Mouse (Mus musculus) G1E (cell line): Measurements from ENCODE around the gene Abo. TPM values are rescaled to one million over a fixed set of nuclear protein-coding genes. Genes with fewer than 3 reads are reported as not detected.
A peak's percentile ranks its signal among the peaks of the same experiment; 100 is the strongest.

ENCODE experiments used
- ATAC-seq: 2 replicates; pipeline ENCODE4 v1.8.0; 2016; ENCODE audit warnings: mild to moderate bottlenecking; ENCODE audit not compliant: insufficient number of reproducible peaks, poor library complexity, low FRiP score, severe bottlenecking; ENCODE audit errors: extremely low read depth
- DNase-seq: peaks from one replicate; pipeline ENCODE4 v3.0.0; 2012; ENCODE audit warnings: low spot score
- H3K27me3 ChIP-seq: 2 replicates; pipeline ENCODE4 v1.6.1; 2012; ENCODE audit warnings: mild to moderate bottlenecking, low read length, inconsistent platforms; ENCODE audit not compliant: insufficient read depth
- H3K36me3 ChIP-seq: replicated peaks from 2 replicates; pipeline ENCODE3; 2012; ENCODE audit warnings: mild to moderate bottlenecking, inconsistent platforms
- H3K4me1 ChIP-seq: 2 replicates; pipeline ENCODE4 v1.6.1; 2012; ENCODE audit warnings: low read depth, low read length, inconsistent platforms, mixed read lengths; ENCODE audit not compliant: insufficient read depth
- H3K4me3 ChIP-seq: 2 replicates; pipeline ENCODE4 v1.5.1; 2012; ENCODE audit warnings: low read depth, mild to moderate bottlenecking, inconsistent platforms, low read length, moderate library complexity, mixed read lengths
- H3K9me3 ChIP-seq: replicated peaks from 2 replicates; pipeline ENCODE4 v1.6.1; 2012; ENCODE audit warnings: inconsistent platforms
- CTCF ChIP-seq: IDR thresholded peaks from 2 replicates; pipeline ENCODE4 v1.5.1; 2012; ENCODE audit warnings: low read depth, low read length, inconsistent platforms, mixed read lengths
- GATA1 ChIP-seq: IDR thresholded peaks from 2 replicates; pipeline ENCODE4 v1.6.1; 2012; ENCODE audit warnings: borderline replicate concordance, low read length, inconsistent platforms, mixed read lengths
- GATA2 ChIP-seq: IDR thresholded peaks from 2 replicates; pipeline ENCODE4 v1.6.1; 2012; ENCODE audit warnings: low read depth, low read length, inconsistent platforms, borderline replicate concordance
- POLR2AphosphoS5 ChIP-seq: IDR thresholded peaks from 2 replicates; pipeline ENCODE4 v1.6.1; 2012; ENCODE audit warnings: low read depth, low read length, inconsistent platforms; ENCODE audit not compliant: insufficient replicate concordance
- TAL1 ChIP-seq: conservative IDR thresholded peaks from 2 replicates; pipeline ENCODE4 v1.6.1; 2012; ENCODE audit warnings: low read depth, low read length, inconsistent platforms, mixed read lengths
- polyA plus RNA-seq: library from polyadenylated mRNA; stranded (reverse); fragments of >175 nt; gene quantifications from 2 replicates; pipeline ENCODE4 v1.2.3, GENCODE M21; 2012
- total RNA-seq, 2 experiments: library from RNA; stranded (forward) in 1 of 2; stranded (reverse) in 1 of 2; fragments of 200-1000 nt in 1 of 2; fragments of >200 nt in 1 of 2; fragmentation: Nextera tagmentation in 1 of 2; gene quantifications; 2 replicates each; pipeline ENCODE4 v1.2.3; 2014 to 2017

The Abo gene
- total RNA-seq (2014; fragmentation: Nextera tagmentation): not detected in 2 replicates
- 0.05 TPM in 1 of 2 replicates, not detected in the other for total RNA-seq (2017)
- polyA plus RNA-seq: not detected in 2 replicates

DNA sequence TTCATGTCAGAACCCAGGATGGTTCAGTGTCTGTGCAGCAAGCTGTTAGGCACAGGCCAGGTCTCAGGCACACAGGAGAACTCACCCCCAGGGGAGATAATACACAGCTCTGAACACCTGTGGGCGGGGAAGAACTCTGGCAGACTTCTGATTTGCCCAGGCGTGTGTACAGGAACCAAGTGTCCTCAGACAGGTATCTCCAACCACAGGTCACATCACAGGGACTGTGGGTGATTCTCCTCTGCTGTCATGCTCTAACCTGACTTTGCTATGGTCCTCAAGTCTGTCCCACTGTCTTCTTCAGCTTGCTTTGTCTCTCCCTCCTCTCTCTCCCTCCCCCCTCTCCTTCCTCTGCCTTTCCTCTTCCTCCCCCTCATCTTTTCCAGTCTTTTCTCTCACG, at the start of gene Abo:
TSS of gene Abo (minus strand) at position 101 of the 400 bp plus-strand sequence.
- Histone ChIP-seq H3K27me3 (peaks cover 21% of the 10 kb centered on the region), H3K36me3 (no peaks in the 10 kb centered on the region), H3K4me1 (no peaks in the 10 kb centered on the region), H3K9me3 (no peaks in the 10 kb centered on the region), H3K4me3 (no peak within 1 kb of the TSS; the same call in 1 of the 2 replicates)
- DNase-seq (no peak), ATAC-seq (no peak)
- no peak for TF ChIP-seq POLR2AphosphoS5
- no peak for TF ChIP-seq GATA2
- TF ChIP-seq TAL1: no peak
- no peak for TF ChIP-seq CTCF
- no peak for TF ChIP-seq GATA1

DNA sequence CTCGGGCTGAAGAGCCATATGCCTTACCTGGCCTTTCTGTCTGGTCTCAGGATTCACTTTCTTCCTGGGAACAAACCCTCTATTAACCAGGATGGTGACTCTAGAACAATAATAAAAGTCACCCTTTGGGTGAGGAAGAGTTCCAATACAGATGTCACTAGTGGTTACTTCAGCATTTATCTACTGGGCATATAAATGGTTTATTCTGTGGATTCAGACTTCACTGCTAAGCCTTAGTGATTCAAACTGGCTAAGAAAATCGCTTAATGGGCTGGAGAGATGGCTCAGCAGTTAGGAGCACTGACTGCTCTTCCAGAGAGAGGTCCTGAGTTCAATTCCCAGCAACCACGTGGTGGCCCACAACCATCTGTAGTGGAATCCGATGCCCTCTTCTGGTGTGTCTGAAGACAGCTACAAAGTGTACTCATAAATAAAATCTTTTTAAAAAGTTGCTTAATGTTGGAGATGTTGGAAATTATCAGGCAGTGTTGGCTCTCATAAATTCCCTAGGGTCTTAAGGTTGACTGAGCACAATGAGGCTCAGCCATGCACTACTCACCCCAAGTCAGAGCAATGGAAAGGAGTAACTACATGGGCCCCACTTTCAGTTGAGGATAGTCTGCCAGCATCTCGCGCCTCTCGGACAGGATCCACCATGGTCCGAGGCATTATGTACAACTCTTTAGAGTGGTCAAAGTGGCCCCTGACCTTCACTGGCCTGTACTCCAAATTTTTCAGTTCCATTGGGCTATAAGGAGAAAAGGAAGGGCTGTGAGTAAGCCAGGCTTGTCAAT, 49.6 kb upstream of the Abo start:
- DNase-seq (no peak), ATAC-seq (no peak)
- Histone ChIP-seq H3K27me3 (no peaks in the 10 kb centered on the region), H3K4me1 (peaks cover 75% of the 10 kb centered on the region), H3K9me3 (no peaks in the 10 kb centered on the region), H3K36me3 (peaks cover 73% of the 10 kb centered on the region), H3K4me3 (peak overlapping the region; percentile 99; the same call in 1 of the 2 replicates)
- TF ChIP-seq GATA2 (no peak), POLR2AphosphoS5 (peak; percentile 70; the same call in 1 of the 2 replicates)

DNA sequence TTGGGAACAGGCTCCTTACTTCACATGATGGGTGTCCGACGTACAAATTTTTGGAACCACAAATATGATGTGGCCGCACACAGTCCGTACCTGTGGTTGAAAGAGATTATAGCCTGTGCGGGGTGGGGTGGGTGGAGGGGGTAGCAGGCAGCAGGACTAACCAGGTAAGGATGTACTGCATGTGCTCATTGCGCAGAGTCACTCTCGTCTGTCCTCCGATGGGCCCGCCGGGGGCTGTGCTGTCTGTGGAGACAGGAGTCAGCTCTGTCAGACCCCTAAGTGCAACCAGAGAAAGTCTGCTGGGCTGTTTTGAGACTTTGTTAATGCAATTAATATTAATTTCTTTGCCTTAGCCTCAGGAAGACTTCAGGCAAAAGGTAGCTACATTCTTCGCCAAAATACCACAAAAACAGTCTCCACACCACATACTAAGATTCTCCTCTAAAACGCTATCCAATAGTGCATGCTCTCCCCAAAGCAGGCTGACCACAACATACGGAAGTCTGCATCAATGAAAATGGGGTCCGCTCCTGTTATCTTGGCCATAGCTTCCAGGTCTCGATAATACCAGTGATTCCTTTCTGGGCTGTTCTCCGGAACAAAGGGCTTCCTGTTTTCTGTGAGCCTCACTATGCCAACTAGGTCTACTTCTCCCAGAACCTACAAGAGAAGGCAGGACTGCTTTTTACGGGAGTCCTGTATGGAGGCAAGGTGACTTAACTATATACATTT, 48.8 kb upstream of the Abo start:
- peak; percentile 11; the same call in 1 of the 2 replicates for TF ChIP-seq POLR2AphosphoS5
- no peak for TF ChIP-seq TAL1
- H3K4me1 ChIP-seq: peaks cover 74% of the 10 kb centered on the region
- H3K36me3 ChIP-seq: peaks cover 71% of the 10 kb centered on the region
- H3K9me3 ChIP-seq: no peaks in the 10 kb centered on the region
- no peak for ATAC-seq
- H3K27me3 ChIP-seq: no peaks in the 10 kb centered on the region
- H3K4me3 ChIP-seq: peak overlapping the region; percentile 99
- DNase-seq: no peak

DNA sequence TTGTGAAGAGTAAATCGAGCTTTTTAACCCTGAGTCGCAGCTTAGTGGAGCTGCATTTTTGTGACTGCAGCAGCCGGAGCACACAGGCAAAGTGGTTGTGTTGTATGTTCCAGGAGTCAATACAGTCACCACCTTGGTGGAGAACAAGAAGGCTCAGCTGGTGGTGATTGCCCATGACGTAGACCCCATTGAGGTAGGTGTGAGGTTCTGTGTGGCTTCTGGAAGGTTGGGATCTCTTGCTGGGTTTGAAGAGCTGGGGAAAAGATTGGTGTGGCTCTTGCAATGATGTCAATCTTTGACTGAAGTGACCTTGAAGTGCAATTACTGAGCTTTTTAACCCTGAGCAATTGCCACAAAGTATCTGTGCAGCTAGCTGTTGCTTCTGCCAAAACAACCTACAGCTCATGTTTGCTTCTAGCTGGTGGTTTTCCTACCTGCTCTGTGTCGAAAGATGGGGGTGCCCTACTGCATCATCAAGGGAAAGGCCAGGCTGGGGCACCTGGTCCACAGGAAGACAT, 47.5 kb upstream of the Abo start:
- H3K9me3 ChIP-seq: no peaks in the 10 kb centered on the region
- H3K27me3 ChIP-seq: no peaks in the 10 kb centered on the region
- peaks cover 71% of the 10 kb centered on the region for H3K36me3 ChIP-seq
- H3K4me1 ChIP-seq: peaks cover 74% of the 10 kb centered on the region
- DNase-seq (no peak), ATAC-seq (no peak)
- no peak for TF ChIP-seq CTCF
- TF ChIP-seq GATA2: no peak
- TF ChIP-seq TAL1: no peak
- TF ChIP-seq POLR2AphosphoS5: no peak; the same call in 1 of the 2 replicates
- no peak for TF ChIP-seq GATA1
- peak overlapping the region; percentile 99 for H3K4me3 ChIP-seq

DNA sequence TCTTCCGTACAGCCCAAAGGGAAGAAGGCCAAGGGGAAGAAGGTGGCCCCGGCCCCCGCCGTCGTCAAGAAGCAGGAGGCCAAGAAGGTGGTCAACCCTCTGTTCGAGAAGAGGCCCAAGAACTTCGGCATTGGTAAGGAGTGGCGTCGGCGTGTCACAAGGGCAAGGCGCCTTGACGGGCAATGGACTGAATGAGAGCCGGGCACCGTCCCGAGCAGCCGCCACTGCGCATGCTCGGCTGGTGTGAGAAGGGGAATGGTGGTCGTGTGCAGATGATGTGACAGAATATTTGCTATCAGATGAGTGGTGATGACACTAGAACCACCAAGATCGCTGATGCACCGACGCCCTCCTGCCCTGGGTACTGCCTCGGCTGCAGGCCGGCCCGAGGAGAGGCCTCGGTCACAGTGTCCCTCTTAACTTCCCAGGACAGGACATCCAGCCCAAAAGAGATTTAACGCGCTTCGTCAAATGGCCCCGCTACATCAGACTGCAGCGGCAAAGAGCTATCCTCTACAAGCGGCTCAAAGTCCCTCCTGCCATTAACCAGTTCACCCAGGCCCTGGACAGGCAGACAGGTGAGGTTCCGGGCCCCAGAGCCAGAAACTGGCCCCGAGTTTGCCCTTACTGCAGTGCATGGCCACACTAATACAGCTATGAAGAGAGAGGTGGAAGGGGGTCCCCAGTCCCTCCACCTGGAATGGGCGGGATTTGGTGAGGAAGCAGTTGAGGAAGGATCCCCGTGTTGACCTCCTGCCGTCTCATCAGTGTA, 46.4 kb upstream of the Abo start:
- TF ChIP-seq GATA2 (no peak), GATA1 (no peak), CTCF (no peak), POLR2AphosphoS5 (no peak), TAL1 (no peak)
- Histone ChIP-seq H3K36me3 (peaks cover 74% of the 10 kb centered on the region), H3K27me3 (no peaks in the 10 kb centered on the region), H3K9me3 (no peaks in the 10 kb centered on the region), H3K4me3 (peak overlapping the region; percentile 99), H3K4me1 (peaks cover 74% of the 10 kb centered on the region)
- no peak for DNase-seq
- ATAC-seq: no peak
